Mouse (Mus musculus) spleen, adult 2 months (tissue): ENCODE results near the gene Lypla2.

ENCODE experiments used
- CTCF ChIP-seq: fragments of 200-500 bp; IDR thresholded peaks from 2 replicates; pipeline ENCODE4 v1.5.1; 2011; ENCODE audit warnings: mild to moderate bottlenecking, inconsistent platforms; ENCODE audit not compliant: insufficient read depth, insufficient read length, insufficient replicate concordance; ENCODE audit errors: extremely low read depth
- POLR2A ChIP-seq: fragments of 200-500 bp; IDR thresholded peaks from 2 replicates; pipeline ENCODE4 v1.6.1; 2011; ENCODE audit warnings: low read depth, low read length, inconsistent platforms

- TF ChIP-seq CTCF = no peak
- TF ChIP-seq POLR2A = no peak
These were observed 43.0 kb downstream of the Lypla2 start for GRCm38 (mm10) chr4:135929405-135929804.
